Mouse (Mus musculus) forelimb bud, embryonic 11.5 days (tissue): ENCODE results near the gene Rpap2.

Experiments used
- DNase-seq: peaks from one replicate; pipeline ENCODE4 v3.0.0-alpha.2; 2012; ENCODE audit warnings: low read depth, low spot score

The Rpap2 gene

GRCm38 (mm10) chr5:107687161-107687560 lies 90.0 kb downstream of the Rpap2 start:
- no peak for DNase-seq

- peak; percentile 76 for DNase-seq
Observed at GRCm38 (mm10) chr5:107687592-107688498, 90.7 kb downstream of the Rpap2 start.

- no peak for DNase-seq
Observed at GRCm38 (mm10) chr5:107688499-107688866, 91.3 kb downstream of the Rpap2 start.

GRCm38 (mm10) chr5:107695019-107695418 lies 97.8 kb downstream of the Rpap2 start:
- DNase-seq: no peak

- no peak for DNase-seq
Observed at GRCm38 (mm10) chr5:107698888-107699287, 101.7 kb downstream of the Rpap2 start.

GRCm38 (mm10) chr5:107700873-107701272 lies 103.7 kb downstream of the Rpap2 start:
- no peak for DNase-seq

- no peak for DNase-seq
Observed at GRCm38 (mm10) chr5:107701658-107702057, 104.5 kb downstream of the Rpap2 start.

GRCm38 (mm10) chr5:107703207-107703763 lies 106.1 kb downstream of the Rpap2 start:
- DNase-seq: no peak

- no peak for DNase-seq
Observed at GRCm38 (mm10) chr5:107705756-107706155, 108.6 kb downstream of the Rpap2 start.

GRCm38 (mm10) chr5:107706262-107706661 lies 109.1 kb downstream of the Rpap2 start:
- no peak for DNase-seq

- no peak for DNase-seq
Observed at GRCm38 (mm10) chr5:107708124-107708797, 111.1 kb downstream of the Rpap2 start.
